Mouse (Mus musculus): ENCODE results near the gene AI837181. TPM values are rescaled to one million over a fixed set of nuclear protein-coding genes. Genes with fewer than 3 reads are reported as not detected.

The AI837181 gene
- total RNA-seq, 2 experiments from 2014 or later = 61.9 to 70.7 TPM

DNA sequence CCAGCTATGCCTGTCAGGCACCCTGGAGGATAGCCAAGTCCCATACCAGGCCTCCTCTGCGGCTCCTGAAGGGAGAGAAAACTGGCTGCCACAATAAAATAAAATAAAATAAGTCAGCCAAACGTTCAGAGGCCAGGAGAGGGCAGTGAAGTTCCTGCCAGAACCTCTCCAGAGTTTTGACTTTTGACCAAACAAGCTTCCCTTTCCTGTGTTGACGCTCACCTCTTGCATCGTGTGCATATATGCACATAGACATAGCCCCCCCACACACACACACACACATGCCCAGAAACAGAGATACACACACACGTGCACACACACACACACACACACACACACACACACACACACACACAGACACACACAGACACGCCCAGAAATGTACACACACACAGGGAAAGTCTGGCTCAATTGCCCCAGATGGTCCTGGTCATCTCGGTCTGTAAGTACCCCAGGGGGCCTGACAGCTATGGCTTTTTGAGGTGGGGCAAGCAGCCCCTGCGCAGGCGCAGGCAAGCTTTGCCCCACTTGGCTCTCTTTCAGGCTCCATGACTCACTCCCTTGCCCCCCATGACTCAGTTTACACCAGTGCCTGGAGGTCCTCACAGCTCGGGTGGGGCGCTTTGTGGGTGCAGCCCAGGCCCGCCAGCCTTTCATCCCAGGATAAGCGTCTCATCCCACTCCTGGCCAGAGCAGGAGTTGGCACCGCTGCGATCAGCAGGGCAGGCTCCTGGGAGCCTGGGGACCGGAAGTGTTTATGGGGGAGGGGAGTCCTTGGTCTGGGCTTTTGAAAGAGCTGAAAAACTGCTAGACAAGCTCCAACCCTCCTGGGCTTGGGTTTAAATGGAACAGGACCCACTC is 8.3 kb downstream of the AI837181 start:
- Histone ChIP-seq H3K4me3 (peak overlapping the region; percentile 26; the same call in 1 of the 2 replicates), H3K27ac (peak overlapping the region; percentile 54; the same call in 1 of the 2 replicates)
- TF ChIP-seq CTCF (conservative IDR thresholded peaks at IDR 0.05) = peak; percentile 66
- DNase-seq (ENCODE audit: low spot score in 2 of 2) = no peak

DNA sequence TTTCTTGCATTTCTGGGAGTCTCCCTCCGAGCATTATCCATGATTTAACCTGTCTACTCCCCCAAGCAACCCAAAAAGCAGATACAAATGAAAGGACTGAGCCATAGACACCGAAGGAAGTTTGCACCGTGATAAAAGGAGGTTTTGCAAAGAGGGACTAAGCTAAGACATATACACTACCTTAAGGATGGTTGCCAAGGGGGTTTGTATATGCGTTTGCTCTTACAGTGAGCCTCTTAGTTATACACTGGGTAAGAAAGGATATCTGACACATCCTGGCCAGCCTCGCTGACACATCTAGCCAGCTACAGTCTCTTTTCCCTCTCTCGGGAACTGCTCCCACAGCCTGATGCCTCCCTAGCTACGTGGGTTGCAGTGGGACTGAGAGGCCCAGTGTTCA is 9.0 kb downstream of the AI837181 start:
- no peak for TF ChIP-seq CTCF (conservative IDR thresholded peaks at IDR 0.05)
- peak overlapping the region; percentile 54; the same call in 1 of the 2 replicates for H3K27ac ChIP-seq
- H3K4me3 ChIP-seq = no peak overlapping the region
- DNase-seq (ENCODE audit: low spot score in 2 of 2) = no peak

DNA sequence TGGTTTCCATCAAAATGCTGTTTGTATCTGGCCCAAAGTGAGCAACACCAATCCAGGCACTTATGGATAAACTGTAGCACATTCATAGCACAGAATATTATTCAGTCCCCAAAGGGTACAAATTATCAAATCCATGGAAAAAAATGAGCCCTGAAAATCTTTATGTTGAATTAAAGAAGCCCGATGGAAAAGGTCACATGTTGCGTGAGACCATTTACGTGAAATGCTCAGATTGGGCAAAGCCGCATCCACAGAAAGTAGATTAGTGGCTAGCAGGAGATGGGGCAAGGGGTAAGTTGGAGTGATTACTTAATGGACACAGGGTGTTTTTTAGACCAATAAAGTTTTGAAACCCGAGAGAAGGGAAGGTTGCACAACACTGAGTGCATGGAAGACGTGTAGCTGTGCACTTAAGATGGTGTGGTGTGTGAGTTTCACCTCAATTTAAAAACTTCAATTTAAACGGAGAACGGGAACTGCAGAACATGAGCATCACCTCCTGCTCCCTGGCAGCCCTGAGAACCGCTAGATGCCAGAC is 19.5 kb downstream of the AI837181 start:
- H3K4me3 ChIP-seq = no peak overlapping the region
- DNase-seq (ENCODE audit: low spot score in 2 of 2) = no peak
- TF ChIP-seq CTCF (conservative IDR thresholded peaks at IDR 0.05) = no peak
- H3K27ac ChIP-seq = no peak overlapping the region

DNA sequence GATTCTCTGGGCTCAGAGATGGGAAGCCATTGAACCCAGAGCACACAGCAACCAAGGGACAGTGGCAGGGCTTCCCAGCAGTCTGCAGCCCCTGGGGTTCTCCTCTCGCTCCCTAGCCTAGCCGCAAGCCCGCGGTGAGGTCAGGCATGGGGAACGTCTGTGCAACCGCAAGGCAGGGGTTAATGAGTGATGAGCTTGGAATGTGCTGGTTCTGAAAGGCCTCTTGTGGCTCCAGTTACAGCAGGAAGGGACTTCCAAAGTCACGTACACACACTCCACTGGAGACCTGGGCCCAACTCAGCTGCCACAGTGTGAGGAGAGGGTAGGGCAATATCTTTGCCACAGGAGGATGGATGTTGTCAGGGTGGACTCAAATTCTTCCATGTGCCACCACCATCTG is 20.0 kb downstream of the AI837181 start:
- no peak overlapping the region for H3K4me3 ChIP-seq
- no peak overlapping the region for H3K27ac ChIP-seq
- no peak for DNase-seq (ENCODE audit: low spot score in 2 of 2)
- TF ChIP-seq CTCF (conservative IDR thresholded peaks at IDR 0.05) = no peak

DNA sequence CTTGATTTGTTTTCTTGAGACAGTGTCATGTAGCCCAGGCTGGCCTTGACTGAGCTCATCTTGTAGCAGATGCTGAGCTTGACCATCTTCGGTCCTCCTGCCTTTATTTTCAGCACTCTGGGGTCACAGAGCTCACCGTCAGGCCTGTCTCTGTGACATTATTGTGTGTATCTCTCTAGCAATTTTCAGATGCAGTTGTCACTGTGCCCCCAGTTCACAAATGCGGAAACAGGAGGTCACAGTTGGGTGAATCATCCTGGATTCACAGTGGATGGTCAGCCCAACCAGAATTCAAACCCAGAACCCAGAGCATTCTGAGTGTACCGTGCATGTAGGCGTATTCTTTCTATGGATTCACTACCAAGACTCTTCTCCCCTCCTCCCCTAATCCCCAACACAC is 20.8 kb downstream of the AI837181 start:
- no peak overlapping the region for H3K27ac ChIP-seq
- DNase-seq (ENCODE audit: low spot score in 2 of 2) = no peak
- no peak for TF ChIP-seq CTCF (conservative IDR thresholded peaks at IDR 0.05)
- no peak overlapping the region for H3K4me3 ChIP-seq

DNA sequence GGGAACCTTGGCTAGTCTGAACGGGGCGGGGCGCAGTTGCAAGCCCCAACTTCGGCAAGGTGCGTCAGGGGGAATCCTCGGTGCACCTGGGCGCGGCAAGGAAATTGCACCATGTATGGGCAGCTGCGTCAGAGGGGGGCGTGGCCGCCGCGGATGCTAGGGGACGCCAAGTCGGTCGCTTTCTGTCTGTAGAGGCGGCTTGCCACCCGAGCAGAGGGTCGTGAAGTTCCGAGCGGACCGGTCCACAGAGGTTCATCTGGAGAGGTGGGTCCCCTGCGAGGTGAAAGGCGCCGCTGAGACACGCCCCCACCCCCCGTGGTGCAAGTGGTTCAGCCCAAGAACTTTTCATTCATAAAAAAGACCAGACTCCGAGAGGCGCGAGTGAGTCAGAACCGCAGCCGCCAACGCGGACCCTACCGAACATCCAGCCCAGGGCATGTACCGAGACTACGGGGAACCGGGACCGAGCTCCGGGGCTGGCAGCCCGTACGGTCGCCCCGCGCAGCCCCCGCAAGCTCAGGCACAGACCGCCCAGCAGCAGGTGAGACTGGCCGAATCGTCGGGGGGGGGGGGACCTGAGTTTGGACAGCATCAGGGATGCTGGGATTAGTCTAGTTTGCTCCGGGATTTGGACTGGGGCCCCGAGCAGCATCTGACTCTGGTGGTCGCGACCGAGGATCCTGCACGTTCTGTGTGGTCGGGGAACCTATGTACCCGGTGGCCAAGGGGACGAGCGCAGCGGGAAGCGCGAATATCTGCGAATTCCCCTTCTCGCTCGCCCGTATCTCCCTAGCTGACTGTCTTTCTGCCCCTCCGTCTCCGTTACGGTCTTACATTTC is 22.8 kb downstream of the AI837181 start, which contains the start of gene Fosl1:
Gene Fosl1, plus strand, starts transcription at position 33 of the 839 bp plus-strand sequence.
- TF ChIP-seq CTCF (conservative IDR thresholded peaks at IDR 0.05) = no peak
- H3K4me3 ChIP-seq = peak within 1 kb of the TSS; percentile 59

DNA sequence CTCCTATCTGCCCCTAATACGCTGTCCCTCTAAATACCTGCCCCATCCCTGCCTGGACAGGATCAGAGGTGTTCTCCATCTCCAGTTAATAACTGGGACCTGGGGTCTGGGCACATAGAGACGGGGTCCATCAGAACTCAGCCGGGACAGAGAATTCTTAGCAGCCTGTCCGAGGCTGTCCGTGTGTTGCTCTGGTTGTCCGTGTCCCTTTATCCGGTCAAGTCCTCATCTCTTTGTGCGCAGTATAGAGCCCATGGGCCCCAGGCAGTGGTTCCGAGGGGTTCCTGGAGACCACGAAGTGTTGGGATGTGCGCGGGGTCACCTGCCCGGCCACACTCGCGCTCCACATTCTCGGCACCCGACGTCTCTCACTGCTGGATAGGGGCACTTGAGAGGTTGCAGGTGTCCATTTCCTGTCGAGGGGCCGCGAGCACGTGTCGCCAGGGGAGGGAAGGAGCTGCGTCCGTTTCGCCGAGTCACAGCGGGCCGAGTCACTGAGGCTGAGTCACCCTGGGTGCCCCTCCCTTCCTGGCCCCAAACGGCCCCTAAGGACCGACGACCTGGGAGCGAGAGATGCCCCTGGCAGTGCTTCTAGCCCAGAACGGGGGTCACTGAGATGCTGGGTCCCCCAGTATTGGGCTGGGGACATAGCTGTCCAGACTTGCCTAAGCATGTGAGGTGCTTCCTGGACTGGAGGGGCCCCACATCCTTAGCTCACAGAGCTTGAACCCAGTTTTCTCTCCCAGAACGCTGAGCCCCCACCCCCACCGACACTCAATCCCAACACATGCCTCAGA is 23.6 kb downstream of the AI837181 start:
- Histone ChIP-seq H3K4me3 (peak overlapping the region; percentile 59), H3K27ac (no peak overlapping the region)
- no peak for TF ChIP-seq CTCF (conservative IDR thresholded peaks at IDR 0.05)
- DNase-seq (ENCODE audit: low spot score in 2 of 2) = no peak

More for the DNA sequence above, 22.8 kb downstream of the AI837181 start, which contains the start of gene Fosl1:
- DNase-seq (ENCODE audit: low spot score in 2 of 2) = peak; percentile 57 to 69
- H3K27ac ChIP-seq = no peak within 1 kb of the TSS

DNA sequence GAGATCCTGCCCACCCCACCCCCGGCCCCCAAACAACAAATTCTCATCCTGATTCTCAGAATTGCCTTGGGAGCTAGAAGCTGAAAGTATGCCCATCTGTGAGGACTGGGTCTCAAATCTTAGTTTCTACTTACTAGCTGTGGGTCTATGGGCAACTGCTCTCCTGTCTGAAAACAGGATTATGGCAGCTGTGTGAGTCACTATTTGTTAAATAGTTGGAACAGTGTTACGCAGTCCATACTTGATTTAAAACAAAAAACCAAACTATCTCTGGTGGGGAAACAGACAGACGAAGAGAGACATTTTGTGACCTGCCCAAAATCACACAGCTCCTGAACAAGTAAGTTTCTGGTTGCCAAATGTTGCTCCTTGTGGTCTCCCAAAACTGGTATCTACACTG is 24.7 kb downstream of the AI837181 start:
- DNase-seq (ENCODE audit: low spot score in 2 of 2) = no peak
- H3K4me3 ChIP-seq = no peak overlapping the region
- H3K27ac ChIP-seq = no peak overlapping the region
- TF ChIP-seq CTCF (conservative IDR thresholded peaks at IDR 0.05) = no peak

DNA sequence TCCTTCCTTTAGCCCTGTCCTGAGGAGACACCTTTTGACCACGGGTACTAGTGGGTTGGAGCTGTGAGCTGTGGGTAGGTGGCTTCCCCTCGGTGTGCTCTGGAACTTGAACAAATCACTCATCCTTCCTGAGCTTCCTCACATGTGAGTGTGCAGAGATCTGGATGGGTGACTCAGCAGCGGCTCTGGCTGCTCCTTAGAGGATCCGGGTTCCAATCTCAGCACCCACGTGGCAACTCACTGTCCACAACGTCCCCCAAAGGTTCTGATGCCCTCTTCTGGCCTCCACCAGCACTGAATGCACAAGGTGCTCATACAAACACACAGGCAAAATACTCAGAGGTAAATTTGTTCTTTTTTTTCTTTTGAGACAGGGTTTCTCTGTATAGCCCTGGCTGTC is 26.8 kb downstream of the AI837181 start:
- H3K4me3 ChIP-seq = no peak overlapping the region
- DNase-seq (ENCODE audit: low spot score in 2 of 2) = no peak

DNA sequence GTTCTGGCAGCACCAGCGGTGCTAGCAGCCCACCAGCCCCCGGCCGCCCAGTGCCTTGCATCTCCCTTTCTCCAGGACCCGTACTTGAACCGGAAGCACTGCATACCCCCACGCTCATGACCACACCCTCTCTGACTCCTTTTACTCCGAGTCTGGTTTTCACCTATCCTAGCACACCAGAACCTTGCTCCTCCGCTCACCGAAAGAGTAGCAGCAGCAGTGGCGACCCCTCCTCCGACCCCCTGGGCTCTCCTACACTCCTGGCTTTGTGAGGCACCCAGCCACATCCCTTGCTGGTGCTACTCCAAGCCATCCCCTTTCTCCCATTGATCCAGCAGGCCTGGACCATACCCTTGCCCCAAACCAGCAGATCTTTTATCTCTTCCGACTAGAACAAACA is 30.1 kb downstream of the AI837181 start:
- peak overlapping the region; percentile 81 for H3K4me3 ChIP-seq
- H3K27ac ChIP-seq = peak overlapping the region; percentile 100
- TF ChIP-seq CTCF (conservative IDR thresholded peaks at IDR 0.05) = no peak
- no peak for DNase-seq (ENCODE audit: low spot score in 2 of 2)

More for the DNA sequence above, 26.8 kb downstream of the AI837181 start:
- no peak overlapping the region for H3K27ac ChIP-seq
- no peak for TF ChIP-seq CTCF (conservative IDR thresholded peaks at IDR 0.05)

DNA sequence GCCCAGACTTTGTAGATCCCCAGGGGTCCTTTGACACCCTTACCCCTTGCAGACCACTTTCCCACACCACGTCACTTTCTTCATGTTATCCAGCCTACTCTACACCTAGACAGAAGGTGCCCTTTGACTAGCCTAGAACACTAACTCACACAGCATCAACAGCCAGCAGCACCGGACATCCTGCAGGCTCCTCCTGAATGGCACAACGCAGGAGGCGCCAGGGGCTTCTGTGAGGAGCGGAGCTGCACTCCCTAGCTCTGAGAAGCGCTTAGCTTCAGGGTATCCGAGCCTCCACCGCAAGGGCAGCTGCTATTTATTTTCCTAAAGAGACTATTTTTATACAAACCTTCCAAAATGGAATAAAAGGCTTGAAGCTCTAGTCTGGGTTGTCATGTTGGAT is 30.6 kb downstream of the AI837181 start:
- H3K27ac ChIP-seq = peak overlapping the region; percentile 100
- DNase-seq (ENCODE audit: low spot score in 2 of 2) = no peak
- H3K4me3 ChIP-seq = peak overlapping the region; percentile 81
- TF ChIP-seq CTCF (conservative IDR thresholded peaks at IDR 0.05) = no peak
